Mouse (Mus musculus) layer of hippocampus, postnatal 14 days (tissue): ENCODE measurements around the gene Slc2a4. TPM values are rescaled to one million over a fixed set of nuclear protein-coding genes. Genes with fewer than 3 reads are reported as not detected.
"Not testable (repeated sequence)": the region's sequence is repeated elsewhere in the genome, so short reads cannot be mapped to it uniquely, and the experiment has no call there.

Experiments
- DNase-seq, 2 experiments: peaks; one replicate each; pipeline ENCODE4 v3.0.0; 2021 to 2022; ENCODE audit warnings: low spot score in 2 of 2, mixed read lengths in 1 of 2
- total RNA-seq, 2 experiments: library from RNA; stranded (reverse); gene quantifications; 2 replicates each; pipeline ENCODE4 v1.2.3; 2021

Slc2a4 gene
- total RNA-seq, 2 experiments from 2014 or later = 1.8 to 3.6 TPM

- DNase-seq = no peak
Observed at GRCm38 (mm10) chr11:69940962-69941361, 7.0 kb downstream of the Slc2a4 start.

DNA sequence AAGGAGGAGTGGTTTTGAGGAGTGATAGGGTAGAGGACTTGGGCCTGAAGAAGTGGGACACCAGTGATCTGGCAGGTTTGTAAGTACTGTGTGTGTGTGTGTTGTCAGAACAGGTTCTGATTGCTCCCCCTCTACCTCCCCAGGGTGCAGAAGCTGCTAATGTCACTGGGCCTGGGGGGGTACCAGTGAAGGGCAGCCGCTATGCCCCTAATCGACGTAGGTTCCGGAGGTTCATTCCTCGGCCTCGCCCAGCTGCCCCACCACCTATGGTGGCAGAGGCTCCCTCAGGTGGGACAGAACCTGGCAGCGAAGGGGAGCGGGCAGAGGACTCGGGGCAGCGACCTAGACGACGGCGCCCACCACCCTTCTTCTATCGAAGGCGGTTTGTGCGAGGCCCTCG lies 8.3 kb downstream of the Slc2a4 start:
- no peak for DNase-seq

- no peak for DNase-seq
Observed at GRCm38 (mm10) chr11:69939181-69939580, 8.8 kb downstream of the Slc2a4 start.

- DNase-seq = no peak
Observed at GRCm38 (mm10) chr11:69938401-69938979, 9.5 kb downstream of the Slc2a4 start.

GRCm38 (mm10) chr11:69937834-69938233 lies 10.2 kb downstream of the Slc2a4 start:
- no peak for DNase-seq

GRCm38 (mm10) chr11:69937385-69937784 lies 10.6 kb downstream of the Slc2a4 start:
- DNase-seq = no peak

GRCm38 (mm10) chr11:69936714-69937347 lies 11.2 kb downstream of the Slc2a4 start:
- no peak for DNase-seq

DNA sequence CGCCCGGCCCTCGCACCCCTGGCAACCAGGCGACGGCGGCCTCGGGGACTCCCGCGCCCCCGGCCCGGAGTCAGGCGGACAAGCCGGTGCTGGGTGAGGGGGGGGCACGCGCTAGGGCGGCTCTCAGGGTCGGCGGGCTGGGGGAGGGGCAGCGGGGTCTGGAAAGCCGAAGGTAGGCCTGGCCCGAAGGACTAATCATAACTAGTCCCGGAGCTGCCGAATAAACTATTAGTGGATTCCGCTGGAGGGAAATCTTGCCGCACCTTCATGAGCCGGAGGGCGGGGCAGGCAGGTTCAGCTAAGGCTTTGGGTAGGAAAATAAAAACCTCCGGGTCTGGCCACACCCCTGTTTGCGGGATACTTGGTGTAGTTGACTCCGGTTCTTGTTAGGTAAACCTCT lies 11.8 kb downstream of the Slc2a4 start:
- no peak for DNase-seq

- DNase-seq = peak; percentile 76 to 87
Observed at GRCm38 (mm10) chr11:69935137-69935879, 12.7 kb downstream of the Slc2a4 start, which contains the start of gene Ybx2. Gene Ybx2 (plus strand): TSS chr11:69935796.

DNA sequence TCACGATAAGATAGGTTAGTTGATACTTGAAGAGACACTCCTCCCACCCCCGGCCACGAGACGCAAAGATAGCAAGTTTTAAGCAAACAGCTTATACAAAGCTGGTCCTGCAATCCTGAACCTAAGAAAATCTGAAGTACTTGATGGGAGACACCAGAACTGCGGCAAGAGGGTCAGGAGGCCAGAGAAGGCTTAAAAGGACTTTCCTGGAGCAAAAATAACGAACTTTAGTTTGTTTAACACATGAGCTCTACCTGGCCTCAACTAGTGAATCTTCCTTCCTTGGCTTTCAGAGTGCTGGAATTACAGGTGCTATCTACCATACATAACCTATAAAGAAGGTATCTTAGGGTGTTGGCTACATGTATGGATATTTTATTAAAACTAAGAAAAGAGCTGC lies 13.3 kb downstream of the Slc2a4 start:
- no peak for DNase-seq

GRCm38 (mm10) chr11:69934169-69934568 lies 13.8 kb downstream of the Slc2a4 start:
- peak; percentile 90 to 92 for DNase-seq

- DNase-seq = no peak
Observed at GRCm38 (mm10) chr11:69933066-69933465, 14.9 kb downstream of the Slc2a4 start.

DNA sequence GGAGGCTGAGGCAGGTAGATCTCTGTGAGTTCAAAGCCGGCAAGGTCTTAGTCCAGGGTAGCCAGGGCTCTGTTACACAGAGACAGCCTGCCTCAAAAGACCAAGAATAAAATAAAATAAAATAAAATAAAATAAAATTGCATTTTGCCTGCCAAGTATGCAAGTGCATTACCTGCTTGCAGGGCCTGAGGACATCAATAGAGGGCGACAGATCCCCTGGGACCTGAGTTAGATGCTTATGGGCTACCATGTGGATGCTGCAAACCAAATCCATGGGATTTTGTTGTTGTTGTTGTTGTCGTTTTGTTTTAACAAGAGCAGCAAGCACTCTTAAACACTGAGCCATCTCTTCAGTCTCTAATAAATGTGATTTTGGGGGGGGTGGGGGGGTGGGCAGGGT lies 15.7 kb downstream of the Slc2a4 start:
- no peak for DNase-seq

DNA sequence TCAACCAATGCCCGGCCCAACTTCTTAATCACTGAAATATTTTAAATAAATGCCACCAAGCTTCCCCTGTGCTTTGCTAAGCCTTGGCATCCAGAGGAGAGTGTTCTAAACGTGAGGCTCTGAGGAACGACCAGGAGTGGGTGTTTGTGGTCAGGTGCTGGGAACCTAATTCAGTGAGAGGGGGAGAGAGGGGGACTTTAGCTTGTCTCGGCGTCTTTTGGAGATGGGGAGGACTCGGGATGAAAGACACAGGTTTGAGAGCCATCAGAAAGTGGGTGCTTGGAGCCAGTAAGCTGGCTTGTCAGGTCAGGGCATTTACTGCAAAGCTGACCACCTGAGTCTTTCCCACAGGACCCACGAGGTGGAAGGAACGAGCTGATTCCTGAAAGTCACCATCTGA lies 16.2 kb downstream of the Slc2a4 start:
- no peak for DNase-seq

GRCm38 (mm10) chr11:69930967-69931537 lies 16.9 kb downstream of the Slc2a4 start:
- DNase-seq = no peak

- DNase-seq = not testable (repeated sequence)
Observed at GRCm38 (mm10) chr11:69930176-69930575, 17.8 kb downstream of the Slc2a4 start.

GRCm38 (mm10) chr11:69929712-69930111 lies 18.3 kb downstream of the Slc2a4 start:
- DNase-seq = no peak

- DNase-seq = no peak
Observed at GRCm38 (mm10) chr11:69927501-69927900, 20.5 kb downstream of the Slc2a4 start.

DNA sequence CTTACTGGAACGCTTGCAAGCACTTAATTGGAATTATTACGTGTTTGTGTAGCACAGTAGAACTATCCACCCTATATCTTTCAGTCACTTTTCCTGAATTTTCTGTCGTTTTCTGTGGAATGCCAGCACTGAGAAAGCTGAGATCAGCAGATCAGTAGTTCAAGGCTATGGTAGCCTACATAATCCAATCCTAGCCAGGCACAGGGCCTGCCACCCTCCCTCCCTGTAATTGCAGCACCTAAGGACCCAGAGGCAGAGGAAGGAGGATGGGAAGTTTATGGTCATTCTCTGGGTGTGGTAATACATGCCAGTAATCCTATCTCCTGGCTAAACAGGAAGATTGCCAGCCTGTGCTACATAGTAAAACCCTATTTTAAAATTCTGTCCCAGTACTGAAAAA lies 25.2 kb downstream of the Slc2a4 start:
- no peak for DNase-seq

- DNase-seq = no peak
Observed at GRCm38 (mm10) chr11:69922012-69922756, 25.8 kb downstream of the Slc2a4 start.
